Comparison of ENCODE assay signal across 18 mouse cellular contexts in genomic region chr1:136890439-136890838, GRCm38 (mm10).
DNase-seq lines count a peak whose midpoint lies in the region; ATAC-seq lines count a peak whose summit lies in the region.
"Had no signal": no experiment of that assay in that cellular context is flagged by ENCODE, and none has a peak within 500 bp of the region (broad histone marks: within the 10 kb centered on the region; RNA-seq: fewer than 3 reads in every experiment).

No protein-coding gene starts in this region.

- peak overlapping the region; percentile 27; the same call in 1 of the 2 replicates for H3K4me2 ChIP-seq in lung, embryonic 16.5 days (ENCODE audit: low read depth, low read length)
- H3K4me2 ChIP-seq: embryonic facial prominence, embryonic 12.5 days; forebrain, embryonic 13.5 days; forebrain, embryonic 15.5 days had no signal

- H3K27me3 ChIP-seq in lung, embryonic 16.5 days (ENCODE audit: control insufficient read depth, insufficient read depth, low read depth, low read length): no peaks in the 10 kb centered on the region
- H3K27me3 ChIP-seq: embryonic facial prominence, embryonic 12.5 days; forebrain, embryonic 13.5 days; forebrain, embryonic 15.5 days had no signal

- no peak overlapping the region for H3K9ac ChIP-seq in lung, embryonic 16.5 days (ENCODE audit: low read length)
- H3K9ac ChIP-seq: embryonic facial prominence, embryonic 12.5 days; forebrain, embryonic 13.5 days; forebrain, embryonic 15.5 days; forebrain, postnatal 0 days had no signal

- DNase-seq in lung, postnatal 25 days (ENCODE audit: low spot score): no peak
- DNase-seq in lung, postnatal 36 days: peak; percentile 7
- DNase-seq in lung, postnatal 14 days: no peak
- no peak for DNase-seq in layer of hippocampus, adult 9-11 months
- DNase-seq: adrenal gland, adult 2 months; adrenal gland, postnatal 10 days; adrenal gland, postnatal 25 days; cerebellum, adult 11-12 months; cerebellum, adult 2 months; cerebellum, adult 9-10 months; cerebellum, postnatal 10 days; cerebellum, postnatal 25 days; forebrain, postnatal 0 days had no signal

- H3K36me3 ChIP-seq in lung, embryonic 16.5 days (ENCODE audit: control insufficient read depth, insufficient read depth, low read length): no peaks in the 10 kb centered on the region
- H3K36me3 ChIP-seq: embryonic facial prominence, embryonic 10.5 days; embryonic facial prominence, embryonic 12.5 days; forebrain, embryonic 15.5 days had no signal

- no peak overlapping the region for H3K27ac ChIP-seq in lung, embryonic 16.5 days (ENCODE audit: low read length)
- H3K27ac ChIP-seq: embryonic facial prominence, embryonic 10.5 days; embryonic facial prominence, embryonic 12.5 days; forebrain, embryonic 13.5 days; forebrain, embryonic 15.5 days had no signal

- peaks cover 8% of the 10 kb centered on the region; the same call in 1 of the 2 replicates for H3K4me1 ChIP-seq in lung, embryonic 16.5 days (replicated peaks; ENCODE audit: control insufficient read depth, insufficient read depth, low read length)

- no peak overlapping the region for H3K4me3 ChIP-seq in lung, embryonic 16.5 days (ENCODE audit: low read length)
- H3K4me3 ChIP-seq: embryonic facial prominence, embryonic 10.5 days; embryonic facial prominence, embryonic 12.5 days; forebrain, embryonic 13.5 days; forebrain, embryonic 15.5 days had no signal

- ATAC-seq in lung, embryonic 16.5 days (ENCODE audit: low read depth): no peak
- ATAC-seq: forebrain, embryonic 13.5 days; forebrain, embryonic 15.5 days; forebrain, postnatal 0 days had no signal

- WGBS in lung, embryonic 16.5 days: 30% methylated on average over 7 of the region's 7 CpGs

- H3K9me3 ChIP-seq in lung, embryonic 16.5 days (ENCODE audit: control insufficient read depth, low read length): no peaks in the 10 kb centered on the region
- H3K9me3 ChIP-seq: embryonic facial prominence, embryonic 10.5 days; embryonic facial prominence, embryonic 12.5 days; forebrain, embryonic 13.5 days; forebrain, embryonic 15.5 days had no signal
